Mouse (Mus musculus): Measurements from ENCODE around the gene Gabrb1.

DNA sequence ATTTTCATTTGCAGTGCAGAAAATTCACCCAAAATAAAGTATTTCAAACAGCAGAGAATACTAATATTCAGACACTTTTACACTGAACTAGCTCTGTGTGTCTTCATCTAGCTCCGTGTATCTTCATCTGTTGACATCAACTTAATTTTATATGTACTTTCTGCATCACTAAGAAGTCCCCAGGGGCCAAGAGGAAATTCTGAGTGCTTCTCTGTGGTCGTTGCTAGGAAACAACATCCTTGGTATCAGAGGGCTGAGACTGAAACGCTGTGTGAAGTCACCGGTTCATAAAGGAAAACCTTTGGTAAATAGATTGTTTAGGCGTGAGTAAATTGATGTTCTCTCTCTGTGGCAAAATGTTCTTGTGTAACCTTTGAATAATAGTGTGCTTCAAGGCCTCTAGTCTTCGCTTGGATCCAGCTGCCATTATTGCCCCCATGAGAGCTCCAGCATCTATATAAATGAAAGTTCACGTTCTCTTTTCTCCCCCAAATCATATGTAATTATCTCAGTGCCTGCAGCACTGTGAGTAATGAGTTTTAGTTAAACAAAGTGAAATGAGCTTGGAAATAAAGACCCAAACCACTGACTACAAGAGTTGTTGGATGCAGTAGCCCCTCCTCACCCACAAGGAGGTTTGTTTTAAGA is 446.5 kb downstream of the Gabrb1 start:
- TF ChIP-seq MYOG (IDR thresholded peaks at IDR 0.05; ENCODE audit: control insufficient read depth, extremely low read depth, insufficient read length) (no peak), CTCF (IDR thresholded peaks at IDR 0.05; ENCODE audit: control insufficient read depth, insufficient read depth, insufficient read length) (no peak), MAX (IDR thresholded peaks at IDR 0.05) (no peak), USF1 (IDR thresholded peaks at IDR 0.05; ENCODE audit: low read depth) (no peak), MYOD1 (IDR thresholded peaks at IDR 0.05; ENCODE audit: control insufficient read depth, insufficient read length, low read depth) (no peak)

All from C2C12 (cell line).